Mouse (Mus musculus): ENCODE data around the gene Gprasp1.
"Not testable (repeated sequence)": the region's sequence is repeated elsewhere in the genome, so short reads cannot be mapped to it uniquely, and the experiment has no call there.

Gprasp1 gene

DNA sequence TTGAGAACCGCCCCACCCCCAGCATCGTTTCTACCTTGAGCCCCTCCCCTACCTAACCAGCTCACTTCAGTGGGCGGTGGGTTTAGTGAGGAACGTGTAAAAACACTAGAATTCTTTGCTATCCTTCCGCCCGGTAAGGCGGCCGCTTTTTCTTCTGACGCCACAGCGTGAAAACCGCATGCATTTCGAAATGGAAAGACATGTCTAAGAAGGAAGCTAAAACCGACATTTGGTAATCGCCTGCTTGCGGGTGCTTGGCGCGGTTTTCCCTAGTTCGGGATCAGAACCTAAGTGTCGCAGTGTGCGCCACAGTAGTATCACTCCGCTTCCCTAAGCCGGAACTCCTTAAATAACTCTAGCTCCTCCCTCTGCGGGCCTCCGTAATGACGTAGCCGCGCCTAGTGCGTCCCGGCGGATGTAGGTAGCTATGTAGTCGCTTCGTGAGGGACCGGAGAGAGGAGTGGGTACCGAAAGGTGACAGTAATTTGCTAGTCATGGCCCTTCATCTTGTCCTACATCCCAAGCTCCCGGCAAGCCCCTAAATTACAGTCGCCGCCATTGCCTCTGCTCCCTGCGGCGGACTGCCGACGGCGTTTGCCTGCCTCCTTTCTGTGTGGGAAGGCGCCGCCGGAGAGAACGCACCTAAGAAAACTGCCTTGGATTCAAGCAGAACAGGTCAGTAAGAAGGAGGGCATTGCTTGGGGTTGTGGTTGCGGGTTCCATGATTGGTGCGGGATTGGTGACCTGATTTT lies at the start of gene Gprasp1, which contains the start of gene Armcx5:
Gprasp1 (plus strand) TSS at position 430 of the 752 bp plus-strand sequence.
Armcx5 (plus strand) TSS at position 430 of the 752 bp plus-strand sequence.
- DNase-seq (ENCODE audit: low spot score), result peak; percentile 81

DNA sequence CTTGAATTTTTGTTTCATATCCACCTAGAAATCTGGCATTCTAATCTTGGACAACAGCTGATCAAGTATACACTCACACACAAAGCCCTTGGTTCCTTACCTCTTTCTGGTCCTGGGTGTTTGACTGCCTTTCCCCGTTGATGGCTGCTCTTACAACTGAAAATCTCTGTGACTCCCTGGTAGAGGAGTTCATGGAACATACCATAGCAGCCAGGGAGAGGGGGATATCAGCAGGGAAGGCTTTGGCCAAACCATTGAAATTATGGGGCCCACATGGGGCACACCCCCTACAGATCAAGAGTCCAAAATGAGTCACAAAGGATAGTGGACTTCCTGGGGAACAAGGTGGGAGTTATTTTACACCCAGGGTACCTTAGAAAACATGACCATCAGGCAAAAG lies 48.9 kb upstream of the Gprasp1 start, which contains the start of gene Tcp11x2:
Tcp11x2 (minus strand) TSS at position 158 of the 400 bp plus-strand sequence.
- no peak for DNase-seq (ENCODE audit: low spot score)

DNA sequence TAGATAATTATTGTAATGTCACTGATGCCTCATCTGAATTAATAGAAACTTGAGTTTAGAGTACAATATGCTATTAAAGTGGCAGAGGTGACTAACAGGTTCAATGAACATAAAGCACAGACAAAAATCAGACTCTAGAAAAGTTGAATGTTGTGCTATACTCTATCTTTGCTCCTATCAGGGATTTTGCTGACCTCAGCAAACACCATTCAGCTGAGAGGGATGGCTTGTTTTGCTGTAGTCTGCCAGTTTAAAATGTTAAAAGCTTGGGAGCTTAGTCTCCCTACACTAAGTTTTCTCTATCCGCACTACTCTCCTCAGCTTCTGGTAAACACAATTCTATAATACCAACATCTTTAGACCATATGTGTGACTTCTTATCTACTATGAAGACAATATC lies 39.4 kb upstream of the Gprasp1 start:
- no peak for DNase-seq (ENCODE audit: low spot score)

DNA sequence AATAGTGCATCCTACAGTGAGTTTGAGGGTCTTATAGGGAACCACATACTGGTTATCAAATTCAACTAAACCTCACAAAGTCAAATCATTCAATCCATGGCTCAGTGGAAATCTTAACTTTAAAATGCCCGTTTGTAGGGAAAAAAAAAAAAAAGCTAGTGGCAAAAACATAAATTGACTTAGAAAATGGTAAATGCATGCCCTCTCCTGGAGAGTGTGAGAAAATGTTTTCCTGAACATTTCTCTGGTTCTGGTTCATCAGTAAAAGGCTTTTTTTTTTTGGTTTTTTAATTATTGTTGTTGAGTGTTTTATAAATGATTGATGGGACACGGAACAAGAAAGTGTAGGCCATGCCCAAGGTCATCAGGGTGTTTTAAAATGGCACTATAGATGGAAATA lies 38.2 kb upstream of the Gprasp1 start:
- no peak for DNase-seq (ENCODE audit: low spot score)

DNA sequence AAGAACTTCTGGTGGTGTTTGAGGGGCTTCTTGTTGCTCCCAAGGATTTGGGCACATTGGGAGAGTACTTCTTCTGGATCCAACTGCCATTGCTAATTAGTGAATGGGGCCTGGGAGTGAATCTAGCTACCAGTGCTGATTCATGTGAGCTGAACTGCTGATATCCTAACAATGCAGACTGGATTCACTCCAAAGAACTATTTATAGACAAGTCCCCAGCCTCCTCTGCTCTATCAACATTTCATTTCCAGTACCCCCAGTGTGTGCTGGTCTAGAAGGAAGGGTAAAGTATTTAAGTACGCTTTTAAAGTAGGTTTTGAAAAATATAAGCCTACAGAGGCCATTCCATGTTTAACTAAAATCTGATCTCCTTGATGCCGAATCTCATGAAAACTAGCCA lies 29.7 kb upstream of the Gprasp1 start:
- DNase-seq (ENCODE audit: low spot score), result no peak

DNA sequence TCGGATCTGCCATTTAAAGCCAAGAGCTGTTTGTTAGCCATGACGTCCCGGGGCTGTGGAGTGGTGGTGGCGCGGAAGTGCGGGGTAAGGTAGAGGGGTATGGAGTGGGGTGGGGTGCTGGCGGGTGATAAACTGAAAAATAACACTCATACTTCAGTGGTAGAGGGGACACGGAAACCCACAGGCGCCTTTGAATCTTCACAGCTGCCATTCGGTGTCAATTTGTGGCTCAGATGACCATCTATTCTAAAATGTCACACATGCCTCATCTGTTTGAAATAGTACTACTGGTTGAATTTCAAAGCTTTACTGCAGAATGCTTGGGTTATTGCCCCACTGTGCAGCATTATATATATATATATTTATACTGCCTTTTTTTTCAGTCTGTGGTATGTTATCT lies 17.4 kb upstream of the Gprasp1 start, which contains the start of gene Tmsb15a:
Tmsb15a (minus strand) TSS at position 101 of the 400 bp plus-strand sequence.
- no peak for DNase-seq (ENCODE audit: low spot score)

DNA sequence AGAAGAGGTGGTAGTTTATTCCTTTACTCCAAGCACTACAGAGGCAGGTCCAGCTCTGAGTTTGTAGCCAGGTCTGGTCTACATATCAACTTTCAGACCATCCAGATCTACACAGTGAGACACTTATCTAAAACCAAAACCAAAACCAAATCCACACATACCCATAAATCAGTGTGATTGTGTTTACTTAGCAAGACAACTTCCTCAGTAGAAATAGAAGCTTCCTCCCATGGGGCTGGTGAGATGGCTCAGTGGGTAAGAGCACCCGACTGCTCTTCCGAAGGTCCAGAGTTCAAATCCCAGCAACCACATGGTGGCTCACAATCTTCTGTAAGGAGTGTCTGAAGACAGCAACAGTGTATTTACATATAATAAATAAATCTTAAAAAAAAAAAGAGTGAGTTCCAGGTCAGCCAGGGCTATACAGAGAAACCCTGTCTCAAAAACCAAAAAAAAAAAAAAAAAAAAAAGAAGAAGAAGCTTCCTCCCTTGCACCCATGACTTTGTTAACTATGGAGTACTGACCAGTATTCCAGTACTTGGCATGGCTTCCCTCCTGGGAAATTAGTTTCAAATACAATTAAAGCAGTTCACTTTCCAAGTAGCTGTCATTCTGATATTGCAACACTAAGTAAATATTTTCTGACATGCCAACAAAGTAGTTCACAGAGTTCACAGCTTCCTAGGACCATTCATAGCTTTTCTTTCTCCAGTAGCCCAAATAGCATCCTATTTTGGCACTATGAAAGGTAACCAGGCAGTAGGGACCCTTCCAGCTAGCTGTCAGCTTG lies 3.6 kb upstream of the Gprasp1 start:
- DNase-seq (ENCODE audit: low spot score), result no peak

DNA sequence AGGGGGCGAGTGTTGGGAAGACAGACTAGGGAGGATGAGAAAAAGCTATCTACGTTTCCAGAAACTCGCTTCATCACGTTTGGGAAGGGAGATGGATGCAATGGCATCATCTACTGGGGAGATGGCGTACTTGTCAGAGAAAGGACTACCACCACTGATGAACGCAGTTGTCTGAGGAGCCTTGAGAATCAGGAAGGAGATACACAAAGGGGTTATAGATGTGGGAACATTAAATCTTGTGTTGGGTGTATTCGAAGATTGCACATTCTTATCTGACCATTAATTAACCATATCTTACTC lies 473 bp downstream of the Gprasp1 start:
- no peak for DNase-seq (ENCODE audit: low spot score)

DNA sequence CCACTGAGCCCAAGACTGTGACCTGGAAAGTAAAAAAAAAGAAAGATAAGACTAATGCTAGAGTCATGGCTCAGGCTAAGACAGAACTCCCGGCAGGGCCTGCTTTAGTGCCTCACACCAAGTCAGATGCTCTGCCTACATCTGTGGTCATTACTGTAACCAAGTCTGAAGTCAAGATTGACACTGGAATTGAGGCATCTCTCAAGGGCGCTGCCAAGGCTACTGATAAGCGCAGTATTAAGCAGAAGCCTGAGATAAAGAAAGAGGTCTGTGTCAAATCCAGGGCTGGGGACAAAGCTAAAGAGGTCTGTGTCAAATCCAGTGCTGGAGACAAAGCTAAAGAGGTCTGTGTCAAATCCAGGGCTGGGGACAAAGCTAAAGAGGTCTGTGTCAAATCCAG lies 2.8 kb downstream of the Gprasp1 start:
- not testable (repeated sequence) for DNase-seq (ENCODE audit: low spot score)

DNA sequence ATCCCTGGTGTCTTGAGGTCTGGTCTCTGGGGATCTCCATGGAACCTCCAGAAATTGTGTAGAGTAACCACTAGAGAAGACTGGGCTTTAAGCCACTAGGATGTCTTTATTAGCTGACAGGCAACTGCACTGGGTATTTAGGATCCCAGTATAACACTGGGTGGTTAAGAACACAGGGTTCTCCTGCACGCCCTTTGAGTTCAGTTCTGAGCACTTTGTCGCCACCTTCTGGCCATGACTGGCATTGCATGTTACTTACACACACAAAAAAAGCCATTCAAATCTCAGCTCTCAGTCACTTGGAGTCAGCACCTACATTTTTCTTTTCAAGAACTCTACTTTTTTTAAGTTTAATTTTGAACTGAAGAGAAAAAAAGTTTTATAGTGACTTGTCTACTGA lies 10.3 kb downstream of the Gprasp1 start:
- peak; percentile 79 for DNase-seq (ENCODE audit: low spot score)

DNA sequence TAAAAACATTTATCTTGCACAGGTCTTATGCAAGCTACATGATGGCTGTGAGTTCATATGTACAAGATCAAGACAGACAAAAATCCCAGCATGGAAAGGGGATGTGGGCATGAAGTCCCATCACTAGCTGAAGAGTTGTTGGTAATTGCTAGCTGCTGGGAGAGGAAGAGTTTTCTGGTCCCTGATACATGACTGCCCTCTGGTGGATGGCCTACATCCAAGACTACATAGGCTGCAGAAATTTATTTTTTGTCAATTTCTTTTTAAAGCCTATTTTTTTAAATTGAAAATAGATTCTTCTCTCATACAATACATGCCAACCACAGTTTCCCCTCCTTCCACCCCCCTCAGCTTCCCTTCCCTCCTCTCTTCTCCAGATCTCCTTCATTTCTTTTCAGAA lies 19.2 kb downstream of the Gprasp1 start:
- DNase-seq (ENCODE audit: low spot score), result peak; percentile 57

DNA sequence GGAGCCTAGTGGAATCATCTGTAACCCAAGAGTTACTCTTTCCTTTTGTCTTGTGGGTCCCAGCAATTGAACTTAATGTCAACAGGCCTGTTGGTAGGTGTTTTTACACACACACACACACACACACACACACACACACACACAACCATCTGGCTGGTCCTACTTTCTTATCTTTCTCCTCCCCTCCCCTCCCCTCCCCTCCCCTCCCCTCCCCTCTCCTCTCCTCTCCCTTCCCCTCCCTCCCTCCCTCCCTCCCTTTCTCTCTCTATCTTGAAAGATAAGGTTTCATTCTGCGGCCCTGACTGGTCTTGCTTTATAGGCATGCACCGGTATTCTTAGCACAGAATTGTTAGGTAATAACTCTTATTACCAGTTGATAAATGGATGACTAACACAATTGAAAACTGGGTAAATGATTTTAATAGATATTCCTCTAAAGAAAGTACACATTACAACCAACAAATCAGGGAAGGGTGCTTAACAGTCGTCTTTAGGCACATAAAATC lies 25.6 kb downstream of the Gprasp1 start:
- no peak for DNase-seq (ENCODE audit: low spot score)

DNA sequence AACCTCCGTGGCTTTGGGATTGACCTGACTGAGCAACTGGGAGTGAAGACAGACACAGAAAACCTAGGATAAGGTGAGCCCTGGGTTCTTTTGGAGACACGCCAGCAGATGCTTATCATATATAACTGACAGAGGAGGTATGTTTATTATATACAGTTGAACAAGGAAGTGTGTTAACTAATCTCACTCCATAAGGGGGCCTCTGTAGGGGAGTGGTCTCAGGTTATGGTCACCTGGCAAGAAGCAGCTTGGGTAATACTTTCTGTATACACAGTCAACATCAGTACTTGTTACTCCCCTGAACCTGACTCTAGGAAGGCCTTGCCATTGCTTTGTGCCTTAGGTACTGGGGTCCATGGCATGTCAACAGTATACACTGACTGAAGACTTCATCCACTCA lies 26.0 kb downstream of the Gprasp1 start:
- DNase-seq (ENCODE audit: low spot score), result no peak

DNA sequence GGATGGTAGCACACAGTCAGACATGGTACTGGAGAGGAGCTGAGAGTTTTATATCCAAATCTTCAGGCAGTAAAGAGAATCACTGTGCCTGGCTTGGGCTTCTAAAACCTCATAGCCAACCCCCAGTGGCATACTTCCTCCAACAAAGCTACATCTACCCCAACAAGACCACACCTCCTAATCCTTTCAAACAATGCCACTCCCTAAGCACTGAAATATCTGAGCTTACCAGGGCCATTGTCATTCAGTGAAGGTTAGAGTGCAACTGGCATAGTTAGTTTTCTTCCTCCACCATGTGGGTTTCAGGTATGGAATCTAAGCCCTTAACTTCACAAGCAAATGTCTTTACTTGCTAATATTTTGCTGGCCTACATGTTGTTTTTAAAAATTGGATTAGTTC lies 49.0 kb downstream of the Gprasp1 start:
- no peak for DNase-seq (ENCODE audit: low spot score)

DNA sequence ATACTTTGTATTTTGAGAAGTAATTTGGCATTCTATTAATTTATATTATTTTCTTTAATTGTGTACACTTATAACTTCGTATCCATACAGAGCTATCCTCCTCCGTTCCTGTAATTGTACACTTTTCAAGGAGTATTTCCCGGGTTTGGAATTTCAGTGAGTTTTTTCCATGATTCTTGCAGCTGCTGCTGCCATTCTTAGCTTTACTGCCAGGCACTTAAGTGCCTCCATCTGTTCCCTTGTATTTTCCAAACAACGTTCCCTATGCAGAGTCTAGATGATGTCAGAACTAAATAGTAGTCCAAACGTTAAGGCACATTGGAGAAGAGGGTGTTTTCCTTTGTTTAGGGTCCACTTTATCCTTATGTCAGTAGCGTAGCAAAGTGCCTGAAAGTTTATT lies 49.8 kb downstream of the Gprasp1 start:
- no peak for DNase-seq (ENCODE audit: low spot score)

DNA sequence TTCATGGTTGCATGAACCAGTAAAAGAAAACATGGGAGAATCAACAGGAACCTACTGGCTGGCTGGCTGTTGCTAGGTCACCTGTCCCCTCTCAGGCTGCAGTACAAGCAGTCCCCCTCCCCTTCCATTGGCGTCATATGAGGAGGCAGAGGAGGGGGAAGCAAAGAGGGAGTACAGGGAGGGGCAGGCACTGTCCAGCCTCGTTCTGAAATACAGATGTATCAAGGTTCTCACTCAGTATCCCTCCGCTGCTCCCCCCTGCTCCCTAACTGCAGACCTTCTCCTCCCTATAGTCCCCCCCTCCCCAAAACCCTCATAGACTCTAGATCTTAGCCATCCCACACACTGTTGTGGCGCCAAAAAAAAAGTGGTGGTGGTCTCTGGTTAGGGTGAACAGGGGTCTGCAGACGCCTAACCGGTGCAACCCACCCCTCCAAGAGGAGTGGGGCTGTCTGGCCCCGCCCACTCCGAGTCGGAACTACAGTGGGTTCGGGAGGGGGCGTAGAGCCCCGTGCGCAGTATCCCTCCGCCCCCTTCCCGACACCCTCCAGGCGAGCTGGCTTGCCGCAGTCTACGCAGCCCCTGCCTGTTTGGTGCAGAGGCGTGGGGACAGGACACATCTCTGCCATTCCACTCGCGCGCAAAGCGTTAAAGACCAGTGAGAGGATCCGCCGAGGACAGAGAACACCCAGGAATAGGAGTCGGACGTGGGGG lies 53.2 kb downstream of the Gprasp1 start:
- DNase-seq (ENCODE audit: low spot score), result peak; percentile 70

DNA sequence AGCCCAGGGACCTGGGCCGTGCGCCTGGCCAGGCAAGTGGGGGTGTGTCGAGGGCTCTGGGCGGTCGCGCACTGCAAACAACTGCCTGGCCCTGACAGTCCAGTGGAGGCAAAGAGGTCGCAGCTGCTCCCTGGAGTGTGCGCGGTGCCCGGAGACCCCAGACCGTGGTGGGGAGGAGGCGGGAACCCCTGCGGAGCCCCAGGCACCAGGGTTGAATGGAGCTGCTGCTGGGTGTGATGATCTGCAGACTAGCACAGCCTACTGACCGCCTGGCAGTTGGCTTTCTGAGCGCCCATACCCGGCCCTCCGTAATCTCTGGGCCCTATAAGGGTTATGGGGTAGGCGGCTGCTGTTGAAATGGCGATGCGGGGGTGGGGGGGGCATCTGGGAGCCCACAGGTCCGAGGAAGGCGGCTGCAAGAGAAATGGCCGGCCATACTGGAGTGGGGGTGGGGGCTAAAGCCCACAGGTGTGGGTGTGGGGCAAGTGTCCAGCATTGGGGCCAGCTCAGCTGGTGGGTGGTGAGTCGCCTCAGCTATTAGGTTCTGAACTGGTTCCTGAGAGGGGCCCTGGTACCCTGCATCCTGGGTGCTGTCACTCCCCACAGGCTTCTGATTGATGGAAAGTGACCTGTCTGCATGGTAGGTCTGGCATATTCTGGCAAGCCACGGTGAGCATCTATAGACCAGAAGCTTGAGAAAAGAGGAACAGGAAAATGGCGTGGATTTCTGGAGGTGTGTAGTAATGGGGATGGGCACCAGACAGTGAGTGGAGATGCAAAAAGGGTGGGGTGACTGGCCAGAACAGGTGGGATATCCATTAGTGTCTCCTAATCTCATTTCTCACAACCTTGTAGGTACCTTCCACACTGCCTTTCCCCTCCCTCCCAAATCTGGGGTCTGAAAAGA lies 54.0 kb downstream of the Gprasp1 start:
- DNase-seq (ENCODE audit: low spot score), result peak; percentile 41

DNA sequence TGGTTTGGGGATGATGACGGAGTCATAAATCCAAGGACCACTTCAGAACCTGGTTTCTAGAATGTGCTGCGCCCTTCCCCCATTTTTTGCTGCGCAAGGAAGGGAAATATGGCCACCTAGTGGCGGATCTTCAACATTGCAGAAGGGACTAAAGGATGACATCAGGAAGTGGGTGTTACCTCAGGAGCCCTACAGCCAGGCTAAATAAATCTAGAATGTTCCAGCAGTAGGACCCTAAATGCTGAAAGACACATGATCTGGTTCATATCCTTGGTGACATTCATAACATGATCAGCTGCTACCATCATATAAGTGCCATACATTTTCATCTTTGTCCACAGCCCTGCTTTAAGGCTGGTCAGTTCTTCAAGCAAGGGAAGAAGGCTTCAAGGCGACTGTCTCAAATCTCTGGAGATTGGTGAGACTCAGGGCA lies 54.7 kb downstream of the Gprasp1 start, which contains the start of gene Bhlhb9:
Bhlhb9 (plus strand) TSS at position 383 of the 433 bp plus-strand sequence.
- peak; percentile 54 for DNase-seq (ENCODE audit: low spot score)

DNA sequence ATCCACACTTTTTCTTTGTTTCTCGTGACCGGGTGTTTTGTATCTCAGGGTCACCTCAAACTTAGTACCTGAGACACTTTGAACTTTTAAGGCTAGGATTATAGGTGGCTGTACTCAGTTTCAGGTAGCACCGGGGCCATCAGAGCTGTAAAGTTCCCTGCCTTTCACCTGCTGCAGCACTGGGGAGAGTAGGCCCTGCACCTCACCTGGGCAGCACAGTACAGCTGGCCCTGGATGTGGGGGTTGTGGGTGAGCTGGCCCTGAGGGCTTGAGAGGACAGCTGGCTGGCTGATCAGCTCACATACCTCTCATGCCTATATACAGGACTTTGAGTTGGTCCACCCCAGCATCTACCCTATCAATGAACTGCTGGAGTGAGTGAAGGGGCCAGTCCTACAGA lies 61.6 kb downstream of the Gprasp1 start:
- no peak for DNase-seq (ENCODE audit: low spot score)

DNA sequence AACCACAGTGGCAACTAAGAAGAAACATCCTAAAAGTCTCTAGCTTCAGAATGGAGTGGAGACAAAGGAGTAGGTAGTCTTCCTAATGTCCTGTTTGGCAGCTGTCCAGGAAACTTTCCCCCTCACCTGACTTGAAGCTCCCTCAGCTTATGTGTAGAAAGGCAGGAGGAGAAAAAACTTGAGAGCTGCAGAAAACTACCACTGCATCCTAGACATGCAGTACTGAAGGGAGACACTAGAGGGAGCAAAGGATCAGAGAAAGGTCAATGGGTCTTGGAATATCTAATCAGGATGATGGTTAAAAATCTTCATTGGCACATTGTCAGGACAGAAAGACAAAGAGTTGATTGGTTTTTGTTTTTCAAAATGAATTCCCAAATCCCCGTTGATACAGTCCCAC lies 63.2 kb downstream of the Gprasp1 start:
- peak; percentile 46 for DNase-seq (ENCODE audit: low spot score)

DNA sequence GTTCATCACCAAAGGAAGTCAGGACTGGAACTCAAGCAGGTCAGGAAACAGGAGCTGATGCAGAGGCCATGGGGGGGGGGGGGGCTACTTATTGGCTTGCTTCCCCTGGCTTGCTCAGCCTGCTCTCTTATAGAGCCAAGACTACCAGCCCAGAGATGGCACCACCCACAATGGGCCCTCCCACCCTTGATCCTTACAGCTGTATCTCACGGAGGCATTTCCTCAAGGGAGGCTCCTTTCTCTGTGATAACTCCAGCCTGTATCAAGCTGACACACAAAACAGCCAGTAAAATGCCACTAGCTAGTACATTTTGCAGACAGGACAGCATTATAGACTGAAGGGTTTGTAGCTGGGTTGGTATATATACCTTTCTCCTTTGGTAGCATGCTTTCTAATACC lies 93.4 kb downstream of the Gprasp1 start:
- DNase-seq (ENCODE audit: low spot score), result not testable (repeated sequence)

All from testis, postnatal 10 days (tissue).